Mouse (Mus musculus) forebrain, embryonic 15.5 days (tissue): ENCODE results near the gene Olfr270. TPM values are rescaled to one million over a fixed set of nuclear protein-coding genes. Genes with fewer than 3 reads are reported as not detected.
A peak's percentile ranks its signal among the peaks of the same experiment; 100 is the strongest.

Experiments
- ATAC-seq: fragments of 200-750 bp; cut with Nextera tagmentation; replicated peaks from 2 replicates; pipeline ENCODE4 v1.8.0; 2017; ENCODE audit warnings: mild to moderate bottlenecking, moderate TSS enrichment, moderate library complexity
- H3K27ac ChIP-seq: fragments of 300-500 bp; sonication (generic); replicated peaks from 2 replicates; pipeline ENCODE4 v1.5.1; 2015; ENCODE audit warnings: mild to moderate bottlenecking, inconsistent platforms
- H3K27me3 ChIP-seq: fragments of 300-500 bp; sonication (generic); 2 replicates; pipeline ENCODE4 v1.6.1; 2015; ENCODE audit warnings: inconsistent platforms
- H3K36me3 ChIP-seq: fragments of 300-500 bp; sonication (generic); 2 replicates; pipeline ENCODE4 v1.6.1; 2015; ENCODE audit warnings: mild to moderate bottlenecking, inconsistent platforms
- H3K4me1 ChIP-seq: fragments of 300-500 bp; sonication (generic); 2 replicates; pipeline ENCODE4 v1.6.1; 2015; ENCODE audit warnings: inconsistent platforms
- H3K4me2 ChIP-seq: fragments of 300-500 bp; sonication (generic); replicated peaks from 2 replicates; pipeline ENCODE4 v1.6.1; 2015; ENCODE audit warnings: mild to moderate bottlenecking, inconsistent platforms
- H3K4me3 ChIP-seq: fragments of 300-500 bp; sonication (generic); 2 replicates; pipeline ENCODE4 v1.5.1; 2015; ENCODE audit warnings: mild to moderate bottlenecking, inconsistent platforms
- H3K9ac ChIP-seq: fragments of 300-500 bp; sonication (generic); replicated peaks from 2 replicates; pipeline ENCODE4 v1.6.1; 2015; ENCODE audit warnings: mild to moderate bottlenecking, inconsistent platforms
- H3K9me3 ChIP-seq: fragments of 300-500 bp; sonication (generic); 2 replicates; pipeline ENCODE4 v1.6.1; 2016; ENCODE audit warnings: inconsistent platforms
- WGBS: fragments of 180-500 bp; shearing (Covaris S2); methylation state at CpG from one replicate; pipeline ENCODE4 v1.1.7; 2015; ENCODE audit warnings: mixed read lengths; 5-methylcytosine and 5-hydroxymethylcytosine counted together
- polyA plus RNA-seq: library from polyadenylated mRNA; unstranded; fragments of >200 nt; fragmentation: Nextera tagmentation; extraction: Ambion mirVana; gene quantifications from 2 replicates; pipeline ENCODE4 v1.2.1, GENCODE M21; 2015

Olfr270 gene
- not detected in 2 replicates for polyA plus RNA-seq

- Histone ChIP-seq H3K9me3 (no peaks in the 10 kb centered on the region), H3K27ac (no peak within 1 kb of the TSS), H3K36me3 (no peaks in the 10 kb centered on the region), H3K4me3 (no peak within 1 kb of the TSS), H3K4me1 (no peaks in the 10 kb centered on the region), H3K4me2 (no peak within 1 kb of the TSS), H3K27me3 (no peaks in the 10 kb centered on the region), H3K9ac (no peak within 1 kb of the TSS)
- ATAC-seq, result no peak
Measured at GRCm38 (mm10) chr4:52964247-52964646, at the start of gene Olfr270. Gene Olfr270, plus strand, starts transcription at chr4:52964547.

- no peaks in the 10 kb centered on the region for H3K36me3 ChIP-seq
- 89% methylated on average over 6 of the region's 6 CpGs for WGBS
- no peak overlapping the region for H3K27ac ChIP-seq
- no peak overlapping the region for H3K9ac ChIP-seq
- H3K4me3 ChIP-seq, result no peak overlapping the region
- H3K4me1 ChIP-seq, result no peaks in the 10 kb centered on the region
- no peaks in the 10 kb centered on the region for H3K9me3 ChIP-seq
- no peak for ATAC-seq
- no peaks in the 10 kb centered on the region for H3K27me3 ChIP-seq
- no peak overlapping the region for H3K4me2 ChIP-seq
Measured at GRCm38 (mm10) chr4:52916659-52917310, 47.6 kb upstream of the Olfr270 start.

GRCm38 (mm10) chr4:52917311-52917688, 47.0 kb upstream of the Olfr270 start:
- Histone ChIP-seq H3K4me1 (no peaks in the 10 kb centered on the region), H3K27ac (no peak overlapping the region), H3K9ac (no peak overlapping the region), H3K36me3 (no peaks in the 10 kb centered on the region), H3K4me2 (no peak overlapping the region), H3K9me3 (no peaks in the 10 kb centered on the region), H3K4me3 (no peak overlapping the region), H3K27me3 (no peaks in the 10 kb centered on the region)
- ATAC-seq, result no peak
- WGBS, result 84% methylated on average over 2 of the region's 2 CpGs

GRCm38 (mm10) chr4:52919078-52919477, 45.3 kb upstream of the Olfr270 start, which contains the start of gene Olfr272:
Gene Olfr272, minus strand, starts transcription at chr4:52919178.
- H3K4me2 ChIP-seq, result no peak within 1 kb of the TSS
- no peak for ATAC-seq
- H3K9ac ChIP-seq, result no peak within 1 kb of the TSS
- H3K36me3 ChIP-seq, result no peaks in the 10 kb centered on the region
- H3K4me3 ChIP-seq, result no peak within 1 kb of the TSS
- no peaks in the 10 kb centered on the region for H3K27me3 ChIP-seq
- 91% methylated on average over 2 of the region's 2 CpGs for WGBS
- no peaks in the 10 kb centered on the region for H3K4me1 ChIP-seq
- no peak within 1 kb of the TSS for H3K27ac ChIP-seq
- H3K9me3 ChIP-seq, result no peaks in the 10 kb centered on the region

- ATAC-seq, result no peak
- Histone ChIP-seq H3K27ac (no peak overlapping the region), H3K4me3 (no peak overlapping the region), H3K9me3 (no peaks in the 10 kb centered on the region), H3K36me3 (no peaks in the 10 kb centered on the region), H3K9ac (no peak overlapping the region), H3K4me1 (no peaks in the 10 kb centered on the region), H3K4me2 (no peak overlapping the region), H3K27me3 (no peaks in the 10 kb centered on the region)
- WGBS, result 90% methylated on average over 4 of the region's 4 CpGs
Measured at GRCm38 (mm10) chr4:52930480-52930879, 33.9 kb upstream of the Olfr270 start.

GRCm38 (mm10) chr4:52946665-52947064, 17.7 kb upstream of the Olfr270 start:
- H3K27ac ChIP-seq, result no peak overlapping the region
- H3K9ac ChIP-seq, result no peak overlapping the region
- no peak overlapping the region for H3K4me3 ChIP-seq
- no peaks in the 10 kb centered on the region for H3K4me1 ChIP-seq
- no peaks in the 10 kb centered on the region for H3K27me3 ChIP-seq
- no peak for ATAC-seq
- no peak overlapping the region for H3K4me2 ChIP-seq
- H3K9me3 ChIP-seq, result no peaks in the 10 kb centered on the region
- no peaks in the 10 kb centered on the region for H3K36me3 ChIP-seq

GRCm38 (mm10) chr4:52949005-52949404, 15.3 kb upstream of the Olfr270 start:
- Histone ChIP-seq H3K9me3 (no peaks in the 10 kb centered on the region), H3K4me2 (no peak overlapping the region), H3K36me3 (no peaks in the 10 kb centered on the region), H3K9ac (no peak overlapping the region), H3K27me3 (no peaks in the 10 kb centered on the region), H3K27ac (no peak overlapping the region), H3K4me3 (no peak overlapping the region), H3K4me1 (no peaks in the 10 kb centered on the region)
- ATAC-seq, result no peak
- 85% methylated on average over 2 of the region's 2 CpGs for WGBS

- peak; percentile 80 for ATAC-seq
- 28% methylated on average over 4 of the region's 4 CpGs for WGBS
Measured at GRCm38 (mm10) chr4:52958693-52959092, 5.7 kb upstream of the Olfr270 start.

GRCm38 (mm10) chr4:52985216-52985615, 20.9 kb downstream of the Olfr270 start:
- H3K27ac ChIP-seq, result no peak overlapping the region
- no peak overlapping the region for H3K4me2 ChIP-seq
- H3K36me3 ChIP-seq, result no peaks in the 10 kb centered on the region
- H3K9me3 ChIP-seq, result no peaks in the 10 kb centered on the region
- H3K4me3 ChIP-seq, result no peak overlapping the region
- no peak overlapping the region for H3K9ac ChIP-seq
- no peaks in the 10 kb centered on the region for H3K4me1 ChIP-seq
- no peaks in the 10 kb centered on the region for H3K27me3 ChIP-seq
- 83% methylated on average over 2 of the region's 2 CpGs for WGBS
- ATAC-seq, result peak; percentile 67

More at GRCm38 (mm10) chr4:52958693-52959092, 5.7 kb upstream of the Olfr270 start:
- Histone ChIP-seq H3K27ac (no peak overlapping the region), H3K9ac (no peak overlapping the region), H3K4me1 (peaks cover 5% of the 10 kb centered on the region), H3K9me3 (no peaks in the 10 kb centered on the region), H3K36me3 (no peaks in the 10 kb centered on the region), H3K27me3 (no peaks in the 10 kb centered on the region), H3K4me3 (no peak overlapping the region), H3K4me2 (no peak overlapping the region)

GRCm38 (mm10) chr4:52986266-52986665, 21.9 kb downstream of the Olfr270 start:
- Histone ChIP-seq H3K36me3 (no peaks in the 10 kb centered on the region), H3K9ac (no peak overlapping the region), H3K4me3 (no peak overlapping the region), H3K4me1 (no peaks in the 10 kb centered on the region), H3K9me3 (no peaks in the 10 kb centered on the region), H3K4me2 (no peak overlapping the region), H3K27ac (no peak overlapping the region), H3K27me3 (no peaks in the 10 kb centered on the region)
- WGBS, result 79% methylated on average over 2 of the region's 2 CpGs
- no peak for ATAC-seq

- Histone ChIP-seq H3K36me3 (no peaks in the 10 kb centered on the region), H3K4me1 (no peaks in the 10 kb centered on the region), H3K27me3 (no peaks in the 10 kb centered on the region), H3K9ac (0 out of 2 replicates have a peak within 1 kb of the TSS, but pooled peaks have one; percentile 2), H3K4me2 (peak within 1 kb of the TSS; percentile 22), H3K9me3 (no peaks in the 10 kb centered on the region), H3K4me3 (peak within 1 kb of the TSS; percentile 17; the same call in 1 of the 2 replicates), H3K27ac (no peak within 1 kb of the TSS)
- peak; percentile 35 for ATAC-seq
- 30% methylated on average over 12 of the region's 12 CpGs for WGBS
Measured at GRCm38 (mm10) chr4:52989248-52989647, 24.9 kb downstream of the Olfr270 start, which contains the start of gene Nipsnap3a. Gene Nipsnap3a, plus strand, starts transcription at chr4:52989272.

GRCm38 (mm10) chr4:52999449-52999848, 35.1 kb downstream of the Olfr270 start:
- no peak overlapping the region for H3K27ac ChIP-seq
- ATAC-seq, result no peak
- H3K4me3 ChIP-seq, result no peak overlapping the region
- H3K27me3 ChIP-seq, result no peaks in the 10 kb centered on the region
- no peaks in the 10 kb centered on the region for H3K9me3 ChIP-seq
- no peaks in the 10 kb centered on the region for H3K4me1 ChIP-seq
- H3K4me2 ChIP-seq, result no peak overlapping the region
- H3K9ac ChIP-seq, result no peak overlapping the region
- no peaks in the 10 kb centered on the region for H3K36me3 ChIP-seq
- 93% methylated on average over 6 of the region's 6 CpGs for WGBS

GRCm38 (mm10) chr4:53000154-53000553, 35.8 kb downstream of the Olfr270 start:
- Histone ChIP-seq H3K4me2 (no peak overlapping the region), H3K4me3 (no peak overlapping the region), H3K27me3 (no peaks in the 10 kb centered on the region), H3K4me1 (no peaks in the 10 kb centered on the region), H3K9me3 (no peaks in the 10 kb centered on the region), H3K9ac (no peak overlapping the region), H3K27ac (no peak overlapping the region), H3K36me3 (no peaks in the 10 kb centered on the region)
- no peak for ATAC-seq
- WGBS, result 84% methylated on average over 8 of the region's 8 CpGs
